Mouse (Mus musculus): ENCODE data around the gene Rfxank.

Rfxank gene

DNA sequence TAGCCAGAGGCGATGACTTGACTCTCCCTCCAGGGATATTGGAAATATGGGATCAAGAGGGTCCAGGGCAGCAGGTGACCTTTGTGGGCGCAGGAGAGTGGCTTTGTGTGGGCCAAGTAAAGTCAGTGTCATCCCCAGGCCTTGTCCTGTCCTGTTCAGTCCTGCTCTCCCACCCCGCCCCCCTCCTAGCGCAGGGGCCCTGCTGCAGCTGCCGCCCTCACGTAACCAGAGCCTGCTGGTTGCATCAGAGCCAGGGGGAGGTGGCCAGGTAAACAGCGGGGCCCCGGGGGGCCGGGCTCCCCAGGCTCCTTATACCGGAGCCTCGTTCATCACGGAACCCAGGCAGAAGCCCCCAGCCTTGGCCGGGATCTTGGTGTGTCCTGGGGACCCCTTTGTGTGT is 11.2 kb upstream of the Rfxank start:
- in situ Hi-C loops (cut with MboI, MseI), result no loop called here

DNA sequence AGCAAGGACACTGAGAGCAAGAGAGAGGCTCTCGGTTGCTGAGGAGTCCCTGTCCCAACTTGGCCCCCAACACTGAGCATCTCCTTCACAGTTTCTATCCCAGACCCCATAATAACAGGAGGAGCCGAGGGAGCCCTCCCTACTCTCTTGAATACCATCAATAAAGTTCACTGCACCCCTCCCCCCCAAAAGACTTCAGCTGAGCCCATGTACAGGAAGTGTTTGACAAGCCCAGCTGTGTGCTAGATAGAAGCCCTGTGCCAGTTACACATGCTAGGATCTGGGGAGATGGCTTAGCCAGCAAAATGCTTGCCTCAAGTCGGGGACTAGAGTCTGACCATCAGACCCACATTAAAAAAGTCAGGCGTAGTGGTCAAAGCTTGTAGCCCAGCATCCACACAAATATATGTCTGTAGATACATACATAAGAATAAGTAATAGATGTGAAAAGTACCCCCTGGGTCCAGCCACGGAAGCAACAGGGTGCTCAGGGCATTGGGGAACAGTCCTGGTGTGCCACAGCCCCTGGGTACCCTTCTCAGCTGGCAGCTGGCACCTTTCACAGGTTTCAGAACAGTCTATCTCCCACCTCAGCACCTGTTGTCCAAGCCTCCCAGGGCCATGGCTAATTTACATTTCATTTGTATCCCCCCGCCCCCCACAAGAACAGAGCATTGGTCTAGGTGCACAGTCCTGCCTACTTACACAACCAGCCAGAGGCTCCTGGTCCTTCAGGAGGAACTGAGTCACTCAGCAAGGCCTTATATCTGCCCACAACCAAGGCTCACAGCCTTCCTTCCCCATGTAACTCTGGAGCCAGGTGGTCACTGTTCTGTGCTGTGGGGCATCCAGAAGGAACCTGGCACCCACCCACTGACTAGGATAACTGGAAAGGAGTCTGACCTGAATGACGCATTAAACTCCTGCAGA is 9.0 kb upstream of the Rfxank start:
- in situ Hi-C loops (cut with MboI, MseI), result no loop called here

DNA sequence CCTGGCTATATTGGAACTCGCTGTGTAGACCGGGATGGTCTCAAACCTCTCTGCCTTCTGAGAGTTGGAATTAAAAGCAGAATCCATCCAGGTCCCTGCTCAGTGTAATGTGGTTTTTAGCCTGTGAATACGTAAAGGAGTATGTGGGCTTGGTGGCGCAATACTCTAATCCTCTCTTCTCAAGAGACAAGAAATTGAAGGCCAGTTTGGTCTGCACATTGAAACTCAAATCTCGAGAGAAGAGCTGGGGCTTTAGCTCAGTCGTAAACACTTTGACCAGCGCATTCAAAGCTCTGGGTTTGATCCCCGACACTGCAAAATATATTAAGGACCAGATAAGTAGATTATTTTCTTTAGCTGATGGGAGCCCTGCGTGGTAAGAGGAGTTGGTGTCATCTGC is 1.0 kb upstream of the Rfxank start:
- in situ Hi-C loops (cut with MboI, MseI), result no loop called here

DNA sequence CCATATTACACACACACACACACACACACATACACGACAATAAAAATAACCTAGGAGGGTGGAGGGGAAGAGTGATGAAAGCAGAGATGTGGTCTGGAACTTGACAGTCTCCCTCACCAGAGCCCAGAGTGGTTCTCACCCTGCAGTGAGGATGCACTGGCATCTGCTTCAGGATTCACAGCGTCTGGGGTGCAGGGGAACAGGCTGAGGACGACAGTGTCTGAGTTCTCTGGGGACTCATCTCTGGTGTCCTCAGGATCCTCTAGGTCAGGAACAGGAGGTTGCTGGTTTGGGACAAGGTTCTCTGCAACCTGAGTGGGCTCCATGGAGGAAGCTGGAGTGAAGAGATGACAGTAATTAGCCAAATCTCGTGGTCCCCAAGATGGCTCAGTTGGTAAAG is 1.1 kb downstream of the Rfxank start:
- in situ Hi-C loops (cut with MboI, MseI), result no loop called here

DNA sequence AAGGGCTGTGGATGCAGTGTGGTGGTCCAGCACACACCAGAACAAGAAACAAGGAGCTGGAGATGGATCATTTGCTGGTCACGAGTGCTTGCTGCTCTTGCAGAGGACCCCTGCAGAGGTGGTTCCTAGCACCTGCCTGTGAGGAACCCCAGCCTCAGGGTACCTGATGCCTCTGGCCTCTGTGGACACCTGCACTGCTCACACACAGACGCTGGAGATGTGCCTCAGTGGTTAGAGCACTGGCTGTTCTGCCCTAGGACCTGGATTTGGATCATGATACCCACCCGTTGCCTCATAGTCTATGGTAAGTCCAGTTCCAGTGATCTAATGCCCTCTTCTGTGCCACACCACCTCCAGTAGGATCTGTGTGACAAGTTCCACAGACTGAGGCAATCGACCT is 2.4 kb downstream of the Rfxank start:
- in situ Hi-C loops (cut with MboI, MseI), result no loop called here

DNA sequence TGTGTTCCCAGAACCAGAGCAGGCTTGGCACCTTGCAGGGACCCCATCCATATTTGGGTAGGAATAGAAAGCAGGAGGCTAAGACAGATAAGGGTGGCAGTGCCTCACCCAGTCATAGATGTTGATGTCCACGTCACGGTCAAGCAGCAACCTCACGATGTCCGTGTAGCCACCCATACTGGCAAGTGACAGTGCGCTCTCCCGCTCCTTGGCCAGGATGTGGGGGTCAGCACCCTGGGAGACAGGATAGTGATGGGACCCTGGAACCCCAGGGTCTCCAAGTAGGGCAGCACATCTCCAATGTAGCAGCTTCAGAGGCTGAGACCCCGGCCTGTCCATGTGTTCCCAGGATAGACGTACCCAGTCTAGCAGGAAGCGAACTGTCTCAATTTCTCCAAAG is 4.0 kb downstream of the Rfxank start:
- in situ Hi-C loops (cut with MboI, MseI), result no loop called here

DNA sequence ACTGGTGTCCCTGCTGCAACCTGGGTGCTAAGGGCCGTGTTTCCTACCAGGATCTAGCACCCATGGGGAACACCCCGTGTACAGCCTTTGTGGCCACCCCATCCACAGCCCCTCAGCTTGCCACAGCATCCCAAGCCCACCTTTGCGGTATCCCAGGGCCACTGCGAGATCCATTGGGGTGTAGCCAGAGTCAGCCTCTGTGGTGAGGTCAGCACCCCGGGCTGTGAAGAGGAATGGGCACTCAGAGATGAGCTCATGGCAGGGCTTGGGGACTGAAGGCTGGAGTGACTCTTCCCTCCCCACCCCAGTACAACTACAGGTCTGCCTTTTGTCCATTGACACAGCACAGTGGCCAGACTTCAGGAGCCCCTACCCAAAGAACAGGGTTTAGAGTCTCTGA is 4.9 kb downstream of the Rfxank start:
- in situ Hi-C loops (cut with MboI, MseI), result no loop called here

DNA sequence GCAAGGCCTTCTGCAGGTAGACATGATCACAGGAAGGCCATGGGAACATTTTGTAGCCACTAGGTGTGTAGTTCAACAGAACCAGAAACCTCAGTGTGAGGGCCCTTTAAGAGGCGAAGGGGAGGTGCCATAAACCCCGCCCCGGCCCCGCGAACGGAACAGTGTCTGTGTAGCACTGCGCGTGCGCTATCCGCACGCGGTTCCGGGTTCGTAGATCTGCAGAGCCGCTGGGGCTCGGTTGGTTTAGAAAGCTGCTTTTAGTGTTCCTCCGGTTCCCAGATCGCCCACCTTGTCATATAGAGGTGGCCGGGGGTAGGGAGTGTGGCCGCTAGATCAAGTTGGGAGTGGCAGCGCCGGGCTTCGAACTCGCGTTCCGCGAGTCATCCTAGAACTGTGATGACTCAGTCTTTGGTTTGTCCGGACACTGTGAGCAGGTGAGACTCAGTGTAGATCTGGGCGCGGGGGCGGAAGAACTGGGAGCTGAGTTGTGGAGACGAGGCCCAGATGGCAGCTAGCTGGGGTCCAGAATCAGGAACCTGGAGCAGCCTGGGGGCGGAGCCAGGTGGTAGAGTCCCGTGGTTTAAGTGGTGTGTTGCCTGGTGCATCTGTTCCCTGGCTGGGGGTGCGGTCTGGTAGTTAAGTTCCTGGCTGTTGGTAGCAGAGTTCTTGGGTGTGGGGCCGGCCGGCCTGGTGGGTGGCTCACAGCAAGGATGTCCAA is 7.6 kb downstream of the Rfxank start, which contains the start of gene Nr2c2ap:
Gene Nr2c2ap (plus strand): TSS at position 168 of the 718 bp plus-strand sequence.
- in situ Hi-C loops (cut with MboI, MseI), result no loop called here

DNA sequence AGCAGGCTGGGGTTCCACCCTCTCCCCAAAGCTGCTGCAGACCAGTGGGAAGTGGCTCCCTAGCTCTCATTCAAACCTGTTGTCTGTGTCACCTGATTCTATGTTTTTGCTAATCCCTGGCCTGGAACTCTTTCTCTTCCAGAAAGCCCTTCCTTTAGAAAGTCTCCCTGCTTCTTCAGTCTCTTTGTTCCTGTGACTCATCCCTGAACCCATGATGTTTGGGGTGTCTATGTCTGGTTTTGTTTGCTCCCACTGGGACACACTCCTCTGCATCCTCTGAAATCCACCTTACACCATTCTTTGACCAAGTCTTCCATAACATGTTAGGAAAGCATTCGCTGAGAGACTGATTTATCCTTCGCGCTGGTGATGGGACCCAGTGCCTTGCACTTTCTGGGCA is 8.9 kb downstream of the Rfxank start:
- in situ Hi-C loops (cut with MboI, MseI), result no loop called here

DNA sequence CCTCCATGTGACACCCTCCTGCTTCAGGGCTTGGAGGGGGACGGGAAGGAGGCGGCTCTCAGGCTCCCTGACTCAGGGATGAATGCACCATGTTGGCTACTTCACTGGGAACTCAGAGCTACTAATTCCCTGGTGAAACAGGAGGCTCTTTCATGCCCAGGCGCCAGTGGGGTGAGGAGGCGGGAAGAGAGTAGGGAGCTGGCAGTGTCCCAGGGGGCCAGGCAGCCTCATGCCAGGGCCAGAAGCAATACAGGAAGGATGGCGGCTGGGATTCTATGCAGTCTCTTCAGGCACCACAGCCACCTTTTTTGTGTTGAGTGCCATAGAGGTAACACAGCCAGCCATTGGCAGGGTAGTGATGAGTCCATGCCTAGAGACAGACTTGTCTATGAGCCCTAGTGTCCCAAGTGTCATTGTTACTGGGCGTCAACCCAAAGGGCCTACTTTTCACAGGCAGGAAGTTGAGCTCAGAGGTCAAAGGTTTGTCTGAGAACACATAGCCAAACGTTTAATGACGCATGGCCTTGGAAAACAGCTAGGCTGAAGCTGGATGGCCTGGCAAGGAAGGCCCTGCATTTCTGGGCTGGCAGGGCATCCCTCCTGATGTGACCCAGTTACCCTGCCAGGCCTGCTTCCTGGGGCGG is 9.5 kb downstream of the Rfxank start:
- in situ Hi-C loops (cut with MboI, MseI), result no loop called here

DNA sequence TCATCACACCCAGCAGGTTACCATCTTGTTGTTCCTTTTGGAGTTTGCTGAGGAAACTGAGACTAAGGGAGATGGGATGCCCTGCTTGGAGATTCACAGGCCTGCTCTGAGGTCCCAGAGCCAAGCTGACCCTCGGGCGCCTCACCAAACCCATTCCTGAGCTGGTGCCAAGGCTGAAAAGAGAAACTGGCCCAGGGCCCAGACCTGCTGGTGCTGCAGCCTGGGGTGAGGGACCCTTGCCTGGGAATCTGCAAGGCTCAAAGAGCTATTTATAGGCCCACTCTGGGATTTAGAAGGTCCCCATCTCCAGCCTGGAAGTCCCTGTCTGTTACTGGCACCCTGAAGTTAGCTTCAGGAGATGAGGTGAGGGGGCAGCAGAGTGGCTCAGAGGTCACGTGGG is 10.5 kb downstream of the Rfxank start:
- in situ Hi-C loops (cut with MboI, MseI), result no loop called here

DNA sequence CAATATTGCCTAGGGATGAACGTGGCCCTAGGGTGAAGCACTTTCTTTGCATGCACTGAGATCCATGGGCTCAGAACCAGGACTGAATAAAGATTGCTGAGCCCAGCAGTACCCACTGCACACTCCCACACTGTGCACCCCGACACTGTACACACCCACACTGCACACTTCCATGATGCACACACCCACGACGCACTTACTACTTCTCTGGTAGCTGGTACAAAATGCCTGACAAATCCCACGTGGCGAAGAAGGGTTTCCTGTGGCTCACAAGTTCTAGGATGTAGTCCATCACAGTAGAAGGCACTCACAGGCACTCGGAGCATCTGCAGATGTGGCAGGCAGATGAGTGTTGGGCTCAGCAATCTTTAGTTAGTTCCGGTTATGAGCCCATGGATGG is 14.0 kb downstream of the Rfxank start:
- in situ Hi-C loops (cut with MboI, MseI), result no loop called here

DNA sequence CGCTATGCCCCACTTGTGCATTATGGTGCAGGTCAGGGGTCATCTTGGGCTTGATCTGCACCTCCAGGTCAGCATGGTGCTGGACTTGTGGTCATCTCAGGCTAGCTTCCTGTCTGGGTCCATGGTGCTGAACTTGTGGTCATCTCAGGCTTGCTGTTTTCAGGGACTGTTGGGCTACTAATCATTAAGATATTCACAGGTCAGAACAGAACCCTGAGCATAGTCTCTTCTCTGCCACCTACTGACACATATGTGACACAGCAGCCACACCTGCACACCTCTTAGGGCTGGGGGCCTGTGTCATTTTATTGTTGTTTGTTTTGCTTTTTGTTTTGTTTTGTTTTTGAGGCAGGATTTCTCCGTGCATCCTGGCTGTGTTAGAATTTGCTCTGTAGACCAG is 16.1 kb downstream of the Rfxank start:
- in situ Hi-C loops (cut with MboI, MseI), result no loop called here

DNA sequence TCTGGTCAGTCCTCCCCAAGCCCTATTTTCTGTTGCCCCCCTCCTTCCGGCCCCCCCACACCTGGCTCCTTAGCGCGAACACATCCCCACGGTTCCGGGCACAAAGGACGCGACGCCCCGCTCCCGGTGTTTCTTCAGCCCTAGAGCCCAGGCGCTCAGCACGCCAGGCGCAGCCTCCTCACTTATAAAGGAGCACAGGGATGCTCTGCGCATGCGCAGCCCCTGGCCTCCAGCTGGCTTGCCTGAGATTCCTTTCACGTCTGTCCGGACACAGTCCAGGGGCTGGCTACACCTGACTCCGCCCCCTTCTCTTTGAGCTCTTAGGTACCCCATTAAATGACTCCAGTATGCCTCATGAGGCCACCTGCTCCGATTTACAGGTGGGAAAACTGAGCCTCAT is 18.3 kb downstream of the Rfxank start, which contains the start of gene Ncan:
Gene Ncan (minus strand): TSS at position 207 of the 400 bp plus-strand sequence.
- in situ Hi-C loops (cut with MboI, MseI), result no loop called here

DNA sequence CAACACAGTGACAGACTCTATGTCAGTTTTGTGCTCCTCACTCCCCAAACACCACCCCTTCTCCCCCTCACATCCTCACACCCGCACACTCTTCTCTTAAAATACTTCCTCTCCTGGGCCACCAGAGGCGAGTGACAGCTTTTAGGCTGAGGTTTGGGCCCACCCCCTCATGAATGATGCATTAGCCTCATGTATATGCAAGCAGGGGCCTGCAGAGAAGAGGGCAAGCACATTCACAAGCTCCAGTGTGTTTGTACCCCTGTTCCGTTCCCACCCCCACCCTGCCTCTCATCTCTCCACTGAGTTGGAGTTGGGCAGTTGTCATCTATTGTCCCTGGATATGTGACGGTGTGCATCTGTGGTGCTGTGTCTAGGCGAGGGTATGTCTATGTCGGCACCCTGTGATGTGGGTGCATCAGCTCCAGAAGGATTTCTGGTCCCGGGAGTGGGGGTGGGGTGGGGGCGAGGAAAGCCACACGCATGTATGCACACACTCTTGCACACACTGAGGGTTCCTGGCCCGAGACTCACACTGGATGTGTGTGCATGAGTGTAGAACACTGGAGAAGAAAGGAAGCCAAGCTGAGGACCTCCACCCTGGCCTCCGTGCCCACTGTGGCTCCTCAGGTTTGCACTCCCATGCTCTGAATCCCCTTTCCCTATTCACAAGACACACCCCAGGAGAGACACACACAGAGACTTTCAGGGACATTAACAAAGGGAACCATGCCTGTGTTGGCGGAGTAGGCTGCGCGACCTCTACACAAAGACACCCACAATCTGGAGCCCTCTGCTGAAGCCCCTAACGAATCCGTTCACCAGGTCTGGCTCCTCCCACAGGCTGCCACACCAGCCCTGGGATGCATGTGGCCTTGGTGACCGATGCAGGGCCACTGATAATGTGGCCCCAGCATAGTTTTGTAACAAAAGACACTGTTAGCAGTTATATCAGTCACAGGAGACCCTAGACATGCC is 19.9 kb downstream of the Rfxank start:
- in situ Hi-C loops (cut with MboI, MseI), result no loop called here

DNA sequence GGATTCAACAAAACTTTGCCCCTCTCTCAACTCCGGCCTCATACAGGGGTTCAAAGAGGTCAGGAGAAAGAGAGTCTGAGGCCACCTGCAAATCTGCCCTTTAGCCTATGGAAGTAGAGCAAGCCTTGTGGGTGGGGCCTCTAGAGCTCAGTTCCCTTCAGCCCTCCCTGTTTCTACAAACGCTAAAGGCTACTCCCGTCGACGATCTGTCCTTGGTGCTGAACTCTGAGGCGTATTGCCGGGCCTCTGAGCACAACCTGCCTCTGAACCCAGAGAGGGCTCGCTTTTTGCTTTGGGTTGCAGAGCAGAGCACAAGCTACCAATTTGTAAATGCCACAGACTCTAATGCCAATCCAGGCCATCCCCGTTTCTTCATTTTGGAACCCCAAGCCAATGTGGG is 21.3 kb downstream of the Rfxank start:
- in situ Hi-C loops (cut with MboI, MseI), result no loop called here

DNA sequence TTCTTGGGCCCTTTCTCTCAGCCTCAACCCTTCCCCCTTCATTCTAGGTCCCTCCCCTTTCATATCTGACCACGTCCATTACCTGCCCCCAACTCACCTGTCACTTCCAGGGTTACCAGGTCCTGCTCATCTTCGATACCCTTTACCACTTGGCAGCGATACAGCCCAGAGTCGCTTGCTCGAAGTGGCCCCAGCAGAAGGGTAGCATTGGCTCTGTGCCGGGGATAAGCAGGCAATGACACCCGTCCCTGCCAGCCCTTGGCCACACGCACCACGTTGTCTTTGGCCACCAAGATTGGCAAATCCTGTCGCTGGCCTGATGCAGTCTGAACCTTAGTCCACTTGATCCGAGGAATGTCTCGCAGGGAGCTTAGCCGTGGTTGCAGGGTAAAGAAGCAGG is 24.1 kb downstream of the Rfxank start:
- in situ Hi-C loops (cut with MboI, MseI), result no loop called here

DNA sequence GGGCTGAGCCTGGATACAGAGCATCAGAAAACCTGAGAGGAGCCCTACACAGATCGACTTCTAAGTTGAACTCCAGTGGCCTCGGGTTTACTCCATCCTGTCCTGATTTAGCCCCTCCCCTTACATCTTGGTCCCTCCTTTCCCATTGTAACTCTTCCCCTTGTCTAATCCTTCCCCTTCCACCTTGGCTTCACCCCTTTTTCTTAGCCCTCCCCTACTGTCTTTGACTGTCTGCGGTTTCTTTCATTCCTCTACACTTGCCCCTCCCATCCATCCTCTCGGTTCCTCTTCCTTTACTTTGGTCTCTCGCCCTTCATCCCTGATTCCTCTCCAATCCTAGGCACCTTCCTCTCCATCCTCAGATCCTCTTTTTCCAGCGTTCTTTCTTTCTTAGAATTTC is 24.5 kb downstream of the Rfxank start:
- in situ Hi-C loops (cut with MboI, MseI), result no loop called here

DNA sequence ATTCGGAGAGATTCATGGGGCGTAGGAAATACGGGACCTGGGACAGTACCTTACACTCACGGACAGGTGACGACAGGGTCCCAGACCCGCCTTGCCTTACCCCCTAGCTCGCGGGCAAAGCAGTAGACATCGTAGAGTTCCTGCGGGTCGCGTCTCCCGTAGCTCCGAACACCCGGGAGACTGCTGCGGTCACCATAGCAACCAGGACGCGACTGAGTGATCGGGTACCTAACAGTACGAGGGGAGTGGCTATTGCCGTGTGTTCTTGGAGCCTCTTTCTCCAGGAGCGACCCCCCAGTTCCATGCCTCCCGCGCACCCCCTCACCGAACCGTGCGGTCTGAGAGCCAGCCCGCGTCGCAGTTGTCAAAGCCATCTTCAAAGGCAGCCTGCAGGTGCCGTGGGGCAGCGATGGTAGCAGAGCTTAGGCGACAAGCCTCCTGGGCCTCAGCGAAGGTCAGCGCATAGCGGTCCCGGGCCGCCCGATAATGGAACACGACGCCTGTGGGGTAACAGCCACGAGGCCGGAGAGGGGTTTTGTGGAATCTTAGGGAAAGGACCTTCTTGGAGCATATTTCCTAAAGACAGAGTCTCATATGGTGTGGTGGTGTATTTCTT is 26.4 kb downstream of the Rfxank start:
- in situ Hi-C loops (cut with MboI, MseI), result no loop called here

DNA sequence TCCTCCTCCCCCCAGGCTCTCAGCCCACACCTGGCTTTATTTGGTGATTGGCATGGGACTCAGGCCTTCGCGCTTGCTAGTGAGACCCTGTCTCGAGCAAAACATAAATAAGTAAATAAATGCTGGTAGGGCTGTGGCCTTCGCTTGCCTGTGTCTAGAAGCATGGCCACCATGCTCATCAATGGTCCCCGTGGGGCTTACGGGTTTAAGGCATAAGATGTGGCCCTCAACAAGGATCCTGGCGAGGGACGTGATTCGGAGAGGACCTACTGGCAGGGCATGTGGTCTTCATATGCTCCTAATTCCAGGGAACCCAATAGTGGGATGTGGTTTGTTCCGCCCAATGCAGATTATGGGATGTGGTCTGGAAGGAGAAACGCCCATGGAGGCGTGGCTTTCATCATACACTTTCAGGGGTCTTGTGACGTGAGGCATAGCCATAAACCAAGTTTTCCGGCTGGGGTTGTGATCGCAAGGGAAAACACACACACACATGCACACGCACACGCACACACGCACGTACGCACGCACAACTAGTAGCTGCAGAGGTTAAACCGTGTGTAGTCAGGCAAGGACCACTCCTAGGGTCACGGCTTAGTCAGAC is 27.7 kb downstream of the Rfxank start:
- in situ Hi-C loops (cut with MboI, MseI), result no loop called here

Measured in regulatory T cell (primary cell).